Mouse (Mus musculus) kidney, embryonic 14.5 days (tissue): ENCODE data around the gene Ank. TPM values are rescaled to one million over a fixed set of nuclear protein-coding genes. Genes with fewer than 3 reads are reported as not detected.
A peak's percentile ranks its signal among the peaks of the same experiment; 100 is the strongest.

Experiments used
- ATAC-seq: fragments of 200-750 bp; cut with Nextera tagmentation; 2 replicates; pipeline ENCODE4 v1.8.0; 2017; ENCODE audit warnings: moderate number of reproducible peaks, mild to moderate bottlenecking, moderate TSS enrichment, moderate library complexity; ENCODE audit not compliant: low FRiP score, low TSS enrichment
- H3K27ac ChIP-seq: fragments of 300-500 bp; sonication (generic); 2 replicates; pipeline ENCODE4 v1.5.1; 2014; ENCODE audit warnings: low read depth, mild to moderate bottlenecking, low read length, moderate library complexity, mixed read lengths
- H3K27me3 ChIP-seq: fragments of 300-500 bp; sonication (generic); 2 replicates; pipeline ENCODE4 v1.6.1; 2014; ENCODE audit warnings: mild to moderate bottlenecking, low read length; ENCODE audit not compliant: control insufficient read depth, insufficient read depth
- H3K36me3 ChIP-seq: fragments of 300-500 bp; sonication (generic); 2 replicates; pipeline ENCODE4 v1.6.1; 2014; ENCODE audit warnings: low read length, mixed read lengths; ENCODE audit not compliant: control insufficient read depth, insufficient read depth
- H3K4me1 ChIP-seq: fragments of 300-500 bp; sonication (generic); 2 replicates; pipeline ENCODE4 v1.6.1; 2014; ENCODE audit warnings: low read length, mixed read lengths; ENCODE audit not compliant: control insufficient read depth, insufficient read depth
- H3K4me2 ChIP-seq: fragments of 300-500 bp; sonication (generic); replicated peaks from 2 replicates; pipeline ENCODE4 v1.6.1; 2014; ENCODE audit warnings: low read depth, mild to moderate bottlenecking, low read length
- H3K4me3 ChIP-seq: fragments of 300-500 bp; sonication (generic); 2 replicates; pipeline ENCODE4 v1.5.1; 2014; ENCODE audit warnings: mild to moderate bottlenecking, low read length
- H3K9ac ChIP-seq: fragments of 300-500 bp; sonication (generic); 2 replicates; pipeline ENCODE4 v1.6.1; 2014; ENCODE audit warnings: low read depth, mild to moderate bottlenecking, low read length, moderate library complexity
- H3K9me3 ChIP-seq: fragments of 300-500 bp; sonication (generic); 2 replicates; pipeline ENCODE4 v1.6.1; 2016; ENCODE audit warnings: low read length; ENCODE audit not compliant: control insufficient read depth
- WGBS: fragments of 180-500 bp; shearing (Covaris S2); extraction: QIAGEN DNeasy Blood & Tissue Kit; methylation state at CpG from one replicate; pipeline ENCODE4 v1.1.7; 2014; 5-methylcytosine and 5-hydroxymethylcytosine counted together
- polyA plus RNA-seq: library from polyadenylated mRNA; unstranded; fragments of >200 nt; fragmentation: Nextera tagmentation; extraction: Ambion mirVana; gene quantifications from 2 replicates; pipeline ENCODE4 v1.2.1, GENCODE M21; 2014

The Ank gene
- polyA plus RNA-seq, 1 experiment from 2014 or later = 10.3 TPM

- Histone ChIP-seq H3K27me3 (no peaks in the 10 kb centered on the region), H3K36me3 (no peaks in the 10 kb centered on the region), H3K9ac (no peak overlapping the region), H3K4me1 (no peaks in the 10 kb centered on the region), H3K27ac (no peak overlapping the region), H3K9me3 (no peaks in the 10 kb centered on the region), H3K4me3 (no peak overlapping the region), H3K4me2 (no peak overlapping the region)
- 78% methylated on average over 15 of the region's 15 CpGs for WGBS
- no peak for ATAC-seq
Observed at GRCm38 (mm10) chr15:27475988-27476387, 9.5 kb downstream of the Ank start.

- H3K9ac ChIP-seq = no peak overlapping the region
- WGBS = 85% methylated on average over 12 of the region's 12 CpGs
- no peaks in the 10 kb centered on the region for H3K27me3 ChIP-seq
- H3K9me3 ChIP-seq = no peaks in the 10 kb centered on the region
- no peak for ATAC-seq
- no peaks in the 10 kb centered on the region for H3K36me3 ChIP-seq
- H3K27ac ChIP-seq = no peak overlapping the region
- no peaks in the 10 kb centered on the region for H3K4me1 ChIP-seq
- no peak overlapping the region for H3K4me3 ChIP-seq
- H3K4me2 ChIP-seq = no peak overlapping the region
Observed at GRCm38 (mm10) chr15:27476671-27477070, 10.2 kb downstream of the Ank start.

GRCm38 (mm10) chr15:27477159-27477558, 10.7 kb downstream of the Ank start:
- H3K27me3 ChIP-seq = no peaks in the 10 kb centered on the region
- H3K9me3 ChIP-seq = no peaks in the 10 kb centered on the region
- H3K9ac ChIP-seq = no peak overlapping the region
- no peak overlapping the region for H3K4me3 ChIP-seq
- no peaks in the 10 kb centered on the region for H3K4me1 ChIP-seq
- no peak for ATAC-seq
- no peak overlapping the region for H3K4me2 ChIP-seq
- no peak overlapping the region for H3K27ac ChIP-seq
- WGBS = 88% methylated on average over 9 of the region's 9 CpGs
- no peaks in the 10 kb centered on the region for H3K36me3 ChIP-seq

GRCm38 (mm10) chr15:27477630-27478029, 11.2 kb downstream of the Ank start:
- 80% methylated on average over 7 of the region's 7 CpGs for WGBS
- H3K9ac ChIP-seq = no peak overlapping the region
- H3K4me1 ChIP-seq = no peaks in the 10 kb centered on the region
- no peak overlapping the region for H3K4me3 ChIP-seq
- no peaks in the 10 kb centered on the region for H3K27me3 ChIP-seq
- no peak overlapping the region for H3K4me2 ChIP-seq
- no peak for ATAC-seq
- H3K27ac ChIP-seq = no peak overlapping the region
- H3K9me3 ChIP-seq = no peaks in the 10 kb centered on the region
- no peaks in the 10 kb centered on the region for H3K36me3 ChIP-seq

- Histone ChIP-seq H3K27me3 (no peaks in the 10 kb centered on the region), H3K9ac (no peak overlapping the region), H3K27ac (no peak overlapping the region), H3K36me3 (no peaks in the 10 kb centered on the region), H3K9me3 (no peaks in the 10 kb centered on the region), H3K4me3 (no peak overlapping the region), H3K4me1 (no peaks in the 10 kb centered on the region), H3K4me2 (no peak overlapping the region)
- ATAC-seq = no peak
- 87% methylated on average over 4 of the region's 4 CpGs for WGBS
Observed at GRCm38 (mm10) chr15:27480333-27481015, 14.0 kb downstream of the Ank start.

- 78% methylated on average over 4 of the region's 4 CpGs for WGBS
- Histone ChIP-seq H3K4me3 (no peak overlapping the region), H3K4me2 (no peak overlapping the region), H3K27me3 (no peaks in the 10 kb centered on the region), H3K9ac (no peak overlapping the region), H3K27ac (no peak overlapping the region), H3K36me3 (no peaks in the 10 kb centered on the region), H3K9me3 (no peaks in the 10 kb centered on the region), H3K4me1 (no peaks in the 10 kb centered on the region; the same call in 1 of the 2 replicates)
- ATAC-seq = no peak
Observed at GRCm38 (mm10) chr15:27481956-27482355, 15.5 kb downstream of the Ank start.

GRCm38 (mm10) chr15:27483183-27483582, 16.7 kb downstream of the Ank start:
- Histone ChIP-seq H3K27me3 (no peaks in the 10 kb centered on the region), H3K9ac (no peak overlapping the region), H3K4me2 (no peak overlapping the region), H3K27ac (no peak overlapping the region), H3K4me3 (no peak overlapping the region), H3K36me3 (no peaks in the 10 kb centered on the region), H3K9me3 (no peaks in the 10 kb centered on the region), H3K4me1 (no peaks in the 10 kb centered on the region; the same call in 1 of the 2 replicates)
- ATAC-seq = no peak
- 50% methylated on average over 3 of the region's 3 CpGs for WGBS

- no peak overlapping the region for H3K4me2 ChIP-seq
- no peaks in the 10 kb centered on the region; the same call in 1 of the 2 replicates for H3K4me1 ChIP-seq
- no peak overlapping the region for H3K4me3 ChIP-seq
- 46% methylated on average over 12 of the region's 12 CpGs for WGBS
- no peaks in the 10 kb centered on the region for H3K27me3 ChIP-seq
- H3K9ac ChIP-seq = no peak overlapping the region
- H3K27ac ChIP-seq = no peak overlapping the region
- ATAC-seq = peak; percentile 18; the same call in 1 of the 2 replicates
- H3K36me3 ChIP-seq = no peaks in the 10 kb centered on the region
- H3K9me3 ChIP-seq = no peaks in the 10 kb centered on the region
Observed at GRCm38 (mm10) chr15:27485567-27486278, 19.2 kb downstream of the Ank start.

GRCm38 (mm10) chr15:27486279-27486618, 19.8 kb downstream of the Ank start:
- H3K27me3 ChIP-seq = no peaks in the 10 kb centered on the region

More at GRCm38 (mm10) chr15:27486279-27486618, 19.8 kb downstream of the Ank start:
- Histone ChIP-seq H3K4me2 (no peak overlapping the region), H3K36me3 (no peaks in the 10 kb centered on the region), H3K27ac (no peak overlapping the region), H3K9me3 (no peaks in the 10 kb centered on the region), H3K9ac (no peak overlapping the region), H3K4me1 (no peaks in the 10 kb centered on the region; the same call in 1 of the 2 replicates), H3K4me3 (no peak overlapping the region)
- 76% methylated on average over 5 of the region's 5 CpGs for WGBS
- no peak for ATAC-seq
